Mouse (Mus musculus): ENCODE results near the gene Atg2a. TPM values are rescaled to one million over a fixed set of nuclear protein-coding genes. Genes with fewer than 3 reads are reported as not detected.

Atg2a gene
- polyA plus RNA-seq, 1 experiment from 2014 or later = 8.9 TPM

GRCm38 (mm10) chr19:6260946-6261345, 19.5 kb downstream of the Atg2a start:
- DNase-seq (ENCODE audit: low spot score) (no peak), ATAC-seq (ENCODE audit: insufficient number of reproducible peaks, low FRiP score, low TSS enrichment, low read depth) (no peak)
- no peaks in the 10 kb centered on the region for H3K4me1 ChIP-seq (ENCODE audit: control insufficient read depth, insufficient read depth, low read length)
- no peak overlapping the region for H3K9ac ChIP-seq (ENCODE audit: low read length)
- H3K27me3 ChIP-seq (ENCODE audit: control insufficient read depth, insufficient read depth, low read length) = no peaks in the 10 kb centered on the region
- H3K4me2 ChIP-seq (ENCODE audit: low read depth, severe bottlenecking) = no peak overlapping the region
- no peak overlapping the region for H3K4me3 ChIP-seq (ENCODE audit: low read depth, low read length)
- H3K9me3 ChIP-seq (ENCODE audit: control insufficient read depth, low read length) = peaks cover 2% of the 10 kb centered on the region; the same call in 1 of the 2 replicates
- peaks cover 19% of the 10 kb centered on the region for H3K36me3 ChIP-seq (ENCODE audit: control insufficient read depth, insufficient read depth, low read length)
- 80% methylated on average over 4 of the region's 4 CpGs for WGBS
- no peak overlapping the region for H3K27ac ChIP-seq (replicated peaks; ENCODE audit: low read depth, low read length)

GRCm38 (mm10) chr19:6261379-6261778, 19.9 kb downstream of the Atg2a start:
- H3K4me1 ChIP-seq (ENCODE audit: control insufficient read depth, insufficient read depth, low read length) = no peaks in the 10 kb centered on the region
- DNase-seq (ENCODE audit: low spot score) = no peak
- WGBS = 93% methylated on average over 14 of the region's 14 CpGs
- peaks cover 2% of the 10 kb centered on the region; the same call in 1 of the 2 replicates for H3K9me3 ChIP-seq (ENCODE audit: control insufficient read depth, low read length)
- H3K27ac ChIP-seq (replicated peaks; ENCODE audit: low read depth, low read length) = no peak overlapping the region
- no peak for ATAC-seq (ENCODE audit: insufficient number of reproducible peaks, low FRiP score, low TSS enrichment, low read depth)
- H3K27me3 ChIP-seq (ENCODE audit: control insufficient read depth, insufficient read depth, low read length) = no peaks in the 10 kb centered on the region
- H3K9ac ChIP-seq (ENCODE audit: low read length) = no peak overlapping the region
- H3K4me3 ChIP-seq (ENCODE audit: low read depth, low read length) = no peak overlapping the region
- peaks cover 17% of the 10 kb centered on the region for H3K36me3 ChIP-seq (ENCODE audit: control insufficient read depth, insufficient read depth, low read length)
- H3K4me2 ChIP-seq (ENCODE audit: low read depth, severe bottlenecking) = no peak overlapping the region

- H3K36me3 ChIP-seq (ENCODE audit: control insufficient read depth, insufficient read depth, low read length) = peaks cover 15% of the 10 kb centered on the region
- peaks cover 2% of the 10 kb centered on the region; the same call in 1 of the 2 replicates for H3K9me3 ChIP-seq (ENCODE audit: control insufficient read depth, low read length)
- no peak overlapping the region for H3K4me3 ChIP-seq (ENCODE audit: low read depth, low read length)
- H3K27me3 ChIP-seq (ENCODE audit: control insufficient read depth, insufficient read depth, low read length) = no peaks in the 10 kb centered on the region
- DNase-seq (ENCODE audit: low spot score) (peak; percentile 82), ATAC-seq (ENCODE audit: insufficient number of reproducible peaks, low FRiP score, low TSS enrichment, low read depth) (no peak)
- no peak overlapping the region for H3K9ac ChIP-seq (ENCODE audit: low read length)
- WGBS = 62% methylated on average over 7 of the region's 7 CpGs
- no peak overlapping the region for H3K4me2 ChIP-seq (ENCODE audit: low read depth, severe bottlenecking)
- no peak overlapping the region for H3K27ac ChIP-seq (replicated peaks; ENCODE audit: low read depth, low read length)
- no peaks in the 10 kb centered on the region for H3K4me1 ChIP-seq (ENCODE audit: control insufficient read depth, insufficient read depth, low read length)
These were observed 20.8 kb downstream of the Atg2a start for GRCm38 (mm10) chr19:6262222-6262621.

- H3K36me3 ChIP-seq (ENCODE audit: control insufficient read depth, insufficient read depth, low read length) = peaks cover 15% of the 10 kb centered on the region
- no peak overlapping the region for H3K9ac ChIP-seq (ENCODE audit: low read length)
- DNase-seq (ENCODE audit: low spot score) = no peak
- 92% methylated on average over 8 of the region's 8 CpGs for WGBS
- H3K4me2 ChIP-seq (ENCODE audit: low read depth, severe bottlenecking) = no peak overlapping the region
- H3K27ac ChIP-seq (replicated peaks; ENCODE audit: low read depth, low read length) = no peak overlapping the region
- ATAC-seq (ENCODE audit: insufficient number of reproducible peaks, low FRiP score, low TSS enrichment, low read depth) = no peak
- H3K4me3 ChIP-seq (ENCODE audit: low read depth, low read length) = no peak overlapping the region
- H3K4me1 ChIP-seq (ENCODE audit: control insufficient read depth, insufficient read depth, low read length) = no peaks in the 10 kb centered on the region
- H3K9me3 ChIP-seq (ENCODE audit: control insufficient read depth, low read length) = peaks cover 2% of the 10 kb centered on the region; the same call in 1 of the 2 replicates
- H3K27me3 ChIP-seq (ENCODE audit: control insufficient read depth, insufficient read depth, low read length) = no peaks in the 10 kb centered on the region
These were observed 21.5 kb downstream of the Atg2a start for GRCm38 (mm10) chr19:6262839-6263433.

GRCm38 (mm10) chr19:6264200-6264599, 22.7 kb downstream of the Atg2a start:
- peaks cover 2% of the 10 kb centered on the region; the same call in 1 of the 2 replicates for H3K9me3 ChIP-seq (ENCODE audit: control insufficient read depth, low read length)
- no peak for DNase-seq (ENCODE audit: low spot score)
- no peak overlapping the region for H3K9ac ChIP-seq (ENCODE audit: low read length)

GRCm38 (mm10) chr19:6264945-6265344, 23.5 kb downstream of the Atg2a start:
- no peak for ATAC-seq (ENCODE audit: insufficient number of reproducible peaks, low FRiP score, low TSS enrichment, low read depth)
- Histone ChIP-seq H3K27ac (replicated peaks; ENCODE audit: low read depth, low read length) (no peak overlapping the region), H3K36me3 (ENCODE audit: control insufficient read depth, insufficient read depth, low read length) (peaks cover 5% of the 10 kb centered on the region), H3K4me2 (ENCODE audit: low read depth, severe bottlenecking) (no peak overlapping the region), H3K27me3 (ENCODE audit: control insufficient read depth, insufficient read depth, low read length) (no peaks in the 10 kb centered on the region), H3K9me3 (ENCODE audit: control insufficient read depth, low read length) (peaks cover 2% of the 10 kb centered on the region; the same call in 1 of the 2 replicates), H3K4me1 (ENCODE audit: control insufficient read depth, insufficient read depth, low read length) (no peaks in the 10 kb centered on the region), H3K9ac (ENCODE audit: low read length) (no peak overlapping the region), H3K4me3 (ENCODE audit: low read depth, low read length) (no peak overlapping the region)
- DNase-seq (ENCODE audit: low spot score) = no peak
- 87% methylated on average over 8 of the region's 8 CpGs for WGBS

More at GRCm38 (mm10) chr19:6264200-6264599, 22.7 kb downstream of the Atg2a start:
- WGBS = 65% methylated on average over 9 of the region's 9 CpGs
- ATAC-seq (ENCODE audit: insufficient number of reproducible peaks, low FRiP score, low TSS enrichment, low read depth) = no peak
- Histone ChIP-seq H3K4me2 (ENCODE audit: low read depth, severe bottlenecking) (no peak overlapping the region), H3K27ac (replicated peaks; ENCODE audit: low read depth, low read length) (no peak overlapping the region), H3K27me3 (ENCODE audit: control insufficient read depth, insufficient read depth, low read length) (no peaks in the 10 kb centered on the region), H3K4me3 (ENCODE audit: low read depth, low read length) (no peak overlapping the region), H3K4me1 (ENCODE audit: control insufficient read depth, insufficient read depth, low read length) (no peaks in the 10 kb centered on the region), H3K36me3 (ENCODE audit: control insufficient read depth, insufficient read depth, low read length) (peaks cover 7% of the 10 kb centered on the region)

GRCm38 (mm10) chr19:6265727-6266182, 24.3 kb downstream of the Atg2a start:
- no peak overlapping the region for H3K4me3 ChIP-seq (ENCODE audit: low read depth, low read length)
- WGBS = 67% methylated on average over 6 of the region's 6 CpGs
- no peak overlapping the region for H3K9ac ChIP-seq (ENCODE audit: low read length)
- peaks cover 1% of the 10 kb centered on the region; the same call in 1 of the 2 replicates for H3K9me3 ChIP-seq (ENCODE audit: control insufficient read depth, low read length)
- H3K27ac ChIP-seq (replicated peaks; ENCODE audit: low read depth, low read length) = no peak overlapping the region
- H3K36me3 ChIP-seq (ENCODE audit: control insufficient read depth, insufficient read depth, low read length) = peaks cover 2% of the 10 kb centered on the region; the same call in 1 of the 2 replicates
- H3K4me1 ChIP-seq (ENCODE audit: control insufficient read depth, insufficient read depth, low read length) = no peaks in the 10 kb centered on the region
- no peak overlapping the region for H3K4me2 ChIP-seq (ENCODE audit: low read depth, severe bottlenecking)
- DNase-seq (ENCODE audit: low spot score) (no peak), ATAC-seq (ENCODE audit: insufficient number of reproducible peaks, low FRiP score, low TSS enrichment, low read depth) (no peak)
- no peaks in the 10 kb centered on the region for H3K27me3 ChIP-seq (ENCODE audit: control insufficient read depth, insufficient read depth, low read length)

- no peaks in the 10 kb centered on the region for H3K4me1 ChIP-seq (ENCODE audit: control insufficient read depth, insufficient read depth, low read length)
- no peak overlapping the region for H3K4me3 ChIP-seq (ENCODE audit: low read depth, low read length)
- H3K36me3 ChIP-seq (ENCODE audit: control insufficient read depth, insufficient read depth, low read length) = no peaks in the 10 kb centered on the region
- DNase-seq (ENCODE audit: low spot score) (no peak), ATAC-seq (ENCODE audit: insufficient number of reproducible peaks, low FRiP score, low TSS enrichment, low read depth) (no peak)
- no peak overlapping the region for H3K4me2 ChIP-seq (ENCODE audit: low read depth, severe bottlenecking)
- no peaks in the 10 kb centered on the region for H3K27me3 ChIP-seq (ENCODE audit: control insufficient read depth, insufficient read depth, low read length)
- 52% methylated on average over 11 of the region's 11 CpGs for WGBS
- H3K9ac ChIP-seq (ENCODE audit: low read length) = no peak overlapping the region
- no peaks in the 10 kb centered on the region for H3K9me3 ChIP-seq (ENCODE audit: control insufficient read depth, low read length)
- no peak overlapping the region for H3K27ac ChIP-seq (replicated peaks; ENCODE audit: low read depth, low read length)
These were observed 26.1 kb downstream of the Atg2a start for GRCm38 (mm10) chr19:6267306-6268169.
